Mouse (Mus musculus): ENCODE results near the gene Mif4gd. TPM values are rescaled to one million over a fixed set of nuclear protein-coding genes. Genes with fewer than 3 reads are reported as not detected.
"Not testable (repeated sequence)": the region's sequence is repeated elsewhere in the genome, so short reads cannot be mapped to it uniquely, and the experiment has no call there.

Gene Mif4gd
- 15.2 and 16.5 TPM in 2 replicates for polyA plus RNA-seq (2016; fragmentation: Nextera tagmentation; extraction: Ambion mirVana)

DNA sequence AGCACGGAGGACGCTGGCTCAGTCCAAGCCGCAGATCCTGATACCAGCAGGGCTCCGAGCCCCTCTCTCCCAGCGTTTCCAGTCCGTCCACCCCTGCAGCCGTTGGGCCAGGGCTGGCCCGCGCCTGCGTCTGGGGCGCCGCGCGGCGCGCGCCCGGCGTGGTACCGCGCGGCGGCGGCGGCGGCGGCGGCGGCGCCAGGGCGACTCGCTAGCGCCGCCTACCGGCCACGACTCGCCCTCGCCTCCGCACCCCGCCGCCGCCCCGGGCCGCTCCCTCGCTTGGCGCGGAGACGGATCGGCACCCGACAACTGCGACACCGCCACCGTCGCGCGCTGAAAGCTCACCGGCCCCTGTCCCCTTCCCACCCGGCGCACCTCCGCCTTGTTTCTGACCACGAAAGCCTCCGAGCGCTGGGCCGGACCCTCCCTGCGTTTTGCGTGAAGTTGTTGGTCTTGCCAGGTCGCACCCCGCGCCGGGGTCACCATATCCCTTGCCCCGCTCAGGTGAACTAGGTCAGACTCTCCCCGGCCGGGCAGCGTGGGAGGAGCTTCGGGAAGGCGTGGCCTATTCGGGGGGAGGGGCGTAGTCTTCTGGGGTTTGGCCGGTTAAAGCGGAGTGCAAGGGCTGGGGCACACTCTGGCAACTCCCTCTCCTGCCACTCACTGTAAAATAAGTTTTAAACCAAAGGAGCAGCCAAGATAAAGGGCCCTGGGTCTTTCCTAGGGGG lies at the start of gene Mif4gd:
Mif4gd (minus strand) TSS at position 560 of the 728 bp plus-strand sequence.
- no peaks in the 10 kb centered on the region for H3K9me3 ChIP-seq
- H3K27ac ChIP-seq, result peak within 1 kb of the TSS; percentile 86
- peaks cover 21% of the 10 kb centered on the region for H3K4me1 ChIP-seq
- under 1% methylated on average over 80 of the region's 80 CpGs for WGBS
- H3K27me3 ChIP-seq, result peaks cover 5% of the 10 kb centered on the region; the same call in 1 of the 2 replicates
- peak within 1 kb of the TSS; percentile 87 for H3K4me2 ChIP-seq
- H3K36me3 ChIP-seq (replicated peaks), result peaks cover 39% of the 10 kb centered on the region
- H3K9ac ChIP-seq, result peak within 1 kb of the TSS; percentile 69
- H3K4me3 ChIP-seq (replicated peaks), result peak within 1 kb of the TSS; percentile 60
- ATAC-seq (ENCODE audit: low FRiP score), result peak; percentile 86

DNA sequence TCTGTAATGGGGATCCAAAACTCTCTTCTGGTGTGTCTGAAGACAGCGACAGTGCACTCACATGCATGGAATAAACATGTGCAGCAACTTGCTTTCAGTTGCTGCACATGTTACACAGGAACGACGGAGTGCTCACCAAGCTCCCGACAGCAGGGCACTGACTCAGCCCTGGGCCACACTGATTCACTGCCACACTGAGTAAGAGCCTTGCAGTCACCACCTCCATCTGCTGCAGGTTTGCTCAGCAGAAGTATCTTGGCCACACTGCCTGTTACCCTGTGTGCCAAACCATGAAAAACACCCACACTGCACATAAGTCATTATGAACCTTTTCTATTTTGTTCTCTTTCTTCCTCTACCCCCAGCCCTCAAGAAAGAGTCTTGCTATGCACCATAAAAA lies 47.6 kb upstream of the Mif4gd start:
- WGBS, result 98% methylated on average over 4 of the region's 4 CpGs
- no peaks in the 10 kb centered on the region for H3K36me3 ChIP-seq (replicated peaks)
- no peak for ATAC-seq (ENCODE audit: low FRiP score)
- no peaks in the 10 kb centered on the region for H3K9me3 ChIP-seq
- 0 out of 2 replicates have a peak, but pooled peaks cover 3% of the 10 kb centered on the region for H3K4me1 ChIP-seq
- H3K27me3 ChIP-seq, result no peaks in the 10 kb centered on the region
- H3K4me2 ChIP-seq, result no peak overlapping the region
- no peak overlapping the region for H3K4me3 ChIP-seq (replicated peaks)
- no peak overlapping the region for H3K27ac ChIP-seq
- no peak overlapping the region for H3K9ac ChIP-seq

DNA sequence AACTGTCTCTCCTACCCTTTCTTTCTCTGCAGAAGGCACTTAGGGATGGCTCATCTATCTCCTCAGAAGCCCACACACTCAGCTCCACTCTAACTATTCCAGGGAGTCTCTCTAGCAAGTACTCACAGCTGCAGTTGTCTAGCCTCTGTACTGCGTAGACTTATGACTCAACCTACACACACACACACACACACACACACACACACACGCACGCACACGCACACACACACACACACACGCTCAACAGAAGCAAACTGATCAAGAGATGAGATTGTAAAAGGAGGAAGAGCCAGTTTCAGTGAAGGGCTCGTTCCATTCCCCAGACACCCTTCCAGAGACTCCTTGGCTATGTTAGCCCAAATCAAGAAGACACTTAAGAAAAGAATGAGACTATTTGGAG lies 45.8 kb upstream of the Mif4gd start:
- ATAC-seq (ENCODE audit: low FRiP score), result no peak
- Histone ChIP-seq H3K36me3 (replicated peaks) (peaks cover 11% of the 10 kb centered on the region), H3K4me2 (no peak overlapping the region), H3K4me1 (no peaks in the 10 kb centered on the region), H3K27me3 (no peaks in the 10 kb centered on the region), H3K9me3 (no peaks in the 10 kb centered on the region), H3K4me3 (replicated peaks) (no peak overlapping the region), H3K9ac (no peak overlapping the region), H3K27ac (no peak overlapping the region)
- WGBS, result 89% methylated on average over 6 of the region's 6 CpGs

DNA sequence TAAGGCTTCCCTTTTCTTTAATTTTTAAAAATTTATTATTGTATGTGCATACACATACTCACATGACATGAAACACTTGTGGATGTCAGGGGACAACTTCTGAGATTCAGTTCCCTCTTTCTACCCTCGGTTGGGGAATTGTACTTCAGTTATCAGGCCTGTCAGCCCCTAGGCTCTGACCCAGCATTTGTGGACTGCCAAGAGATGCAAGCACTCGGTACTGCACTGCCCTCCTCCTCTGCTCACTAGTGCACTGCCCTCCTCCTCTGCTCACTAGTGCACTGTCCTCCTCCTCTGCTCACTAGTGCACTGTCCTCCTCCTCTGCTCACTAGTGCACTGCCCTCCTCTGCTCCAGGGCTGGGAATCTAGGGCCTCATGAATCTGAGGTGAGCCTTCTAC lies 41.4 kb upstream of the Mif4gd start:
- ATAC-seq (ENCODE audit: low FRiP score), result no peak
- peaks cover 27% of the 10 kb centered on the region for H3K36me3 ChIP-seq (replicated peaks)
- 89% methylated on average over 2 of the region's 2 CpGs for WGBS
- H3K4me2 ChIP-seq, result no peak overlapping the region
- H3K4me1 ChIP-seq, result no peaks in the 10 kb centered on the region
- H3K9ac ChIP-seq, result no peak overlapping the region
- H3K9me3 ChIP-seq, result no peaks in the 10 kb centered on the region
- no peak overlapping the region for H3K27ac ChIP-seq
- no peaks in the 10 kb centered on the region for H3K27me3 ChIP-seq
- H3K4me3 ChIP-seq (replicated peaks), result no peak overlapping the region

DNA sequence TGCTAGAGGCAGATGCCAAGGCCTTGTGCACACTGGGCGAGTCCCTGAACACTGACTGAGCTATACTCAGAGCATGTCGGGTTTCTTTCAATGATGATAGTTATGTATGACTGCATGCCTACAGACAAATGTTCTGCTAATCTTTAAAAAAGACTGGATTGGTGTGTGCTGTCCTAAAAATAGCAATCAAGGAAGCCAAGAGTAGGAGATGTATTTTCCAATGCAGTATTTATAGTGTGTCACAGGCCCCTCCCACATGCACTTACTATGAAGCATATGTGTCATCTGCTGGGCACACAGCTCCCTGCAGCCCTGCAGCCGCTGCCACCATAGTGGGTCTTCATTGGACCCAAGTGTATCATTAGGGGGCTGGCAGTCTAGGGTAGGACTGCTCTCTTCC lies 40.4 kb upstream of the Mif4gd start:
- WGBS, result 91% methylated on average over 3 of the region's 3 CpGs
- no peak overlapping the region for H3K9ac ChIP-seq
- peaks cover 33% of the 10 kb centered on the region for H3K36me3 ChIP-seq (replicated peaks)
- H3K4me2 ChIP-seq, result no peak overlapping the region
- no peak overlapping the region for H3K4me3 ChIP-seq (replicated peaks)
- H3K9me3 ChIP-seq, result no peaks in the 10 kb centered on the region
- no peaks in the 10 kb centered on the region for H3K4me1 ChIP-seq
- no peak overlapping the region for H3K27ac ChIP-seq
- H3K27me3 ChIP-seq, result no peaks in the 10 kb centered on the region
- no peak for ATAC-seq (ENCODE audit: low FRiP score)

DNA sequence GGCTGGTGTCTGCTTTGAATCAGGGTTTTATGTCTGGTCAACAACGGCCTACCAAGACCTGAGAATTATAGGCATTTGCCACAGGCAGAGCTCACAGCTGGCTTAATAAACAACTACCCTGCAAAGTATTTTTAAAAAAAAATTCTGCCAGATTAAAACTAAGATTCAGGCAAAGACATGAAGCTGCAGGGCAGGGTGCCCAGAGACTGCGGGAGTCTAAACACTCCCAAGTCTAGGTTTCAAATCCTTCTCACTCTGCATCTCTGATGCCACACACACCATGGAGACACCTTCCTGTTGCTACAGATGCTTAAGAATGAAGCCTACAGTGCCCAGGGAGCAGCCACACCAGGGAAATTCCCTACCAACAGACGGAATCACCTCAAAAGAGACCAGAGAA lies 38.9 kb upstream of the Mif4gd start:
- Histone ChIP-seq H3K27ac (no peak overlapping the region), H3K36me3 (replicated peaks) (peaks cover 42% of the 10 kb centered on the region), H3K9ac (no peak overlapping the region), H3K27me3 (no peaks in the 10 kb centered on the region), H3K4me2 (no peak overlapping the region), H3K4me1 (no peaks in the 10 kb centered on the region), H3K4me3 (replicated peaks) (no peak overlapping the region), H3K9me3 (no peaks in the 10 kb centered on the region)
- 95% methylated on average over 3 of the region's 3 CpGs for WGBS
- no peak for ATAC-seq (ENCODE audit: low FRiP score)

DNA sequence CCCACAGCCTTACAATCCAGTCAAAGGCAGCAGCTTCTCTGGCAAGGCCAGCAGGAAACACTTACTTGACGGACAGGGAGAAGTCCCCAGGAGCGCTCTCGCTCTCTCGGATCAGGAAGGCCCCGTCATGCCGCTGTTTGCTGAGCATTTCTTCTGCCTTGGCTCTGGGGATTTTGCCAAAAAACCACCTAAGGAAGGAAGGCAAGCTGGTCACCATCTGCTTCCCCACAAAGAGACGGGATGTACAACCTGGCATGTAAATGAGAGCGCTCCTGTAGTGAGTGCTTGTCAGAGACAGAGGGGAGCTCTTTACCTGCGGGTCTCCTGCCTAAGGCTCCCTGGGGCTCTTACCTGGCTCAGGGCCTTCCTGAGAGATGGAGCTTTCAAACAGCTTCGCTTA lies 36.9 kb upstream of the Mif4gd start:
- Histone ChIP-seq H3K27me3 (no peaks in the 10 kb centered on the region), H3K9me3 (no peaks in the 10 kb centered on the region), H3K27ac (peak overlapping the region; percentile 61; the same call in 1 of the 2 replicates), H3K4me2 (no peak overlapping the region), H3K9ac (no peak overlapping the region), H3K4me1 (no peaks in the 10 kb centered on the region), H3K4me3 (replicated peaks) (no peak overlapping the region), H3K36me3 (replicated peaks) (peaks cover 50% of the 10 kb centered on the region)
- 63% methylated on average over 10 of the region's 10 CpGs for WGBS
- ATAC-seq (ENCODE audit: low FRiP score), result no peak

DNA sequence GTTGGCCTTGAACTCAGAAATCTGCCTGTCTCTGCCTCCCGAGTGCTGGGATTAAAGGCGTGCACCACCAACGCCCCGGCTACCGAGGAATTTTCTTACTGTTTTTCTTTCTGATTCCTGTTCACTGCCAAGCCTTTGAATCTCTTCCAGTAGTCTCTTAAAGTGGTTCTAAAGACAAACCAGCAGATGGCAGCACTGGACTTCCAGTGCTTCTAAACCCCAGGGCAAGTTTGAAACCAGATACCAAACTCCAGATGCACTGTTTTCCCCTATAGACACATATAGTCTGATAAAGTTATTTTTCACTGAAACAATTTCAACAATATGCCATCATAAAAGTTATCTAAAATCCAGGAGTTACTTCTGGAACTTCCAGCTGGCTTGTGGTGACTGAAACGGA lies 34.7 kb upstream of the Mif4gd start:
- Histone ChIP-seq H3K9me3 (no peaks in the 10 kb centered on the region), H3K9ac (no peak overlapping the region), H3K4me2 (no peak overlapping the region), H3K27ac (no peak overlapping the region), H3K36me3 (replicated peaks) (peaks cover 46% of the 10 kb centered on the region), H3K4me3 (replicated peaks) (no peak overlapping the region), H3K27me3 (no peaks in the 10 kb centered on the region), H3K4me1 (no peaks in the 10 kb centered on the region)
- 62% methylated on average over 6 of the region's 6 CpGs for WGBS
- ATAC-seq (ENCODE audit: low FRiP score), result no peak

DNA sequence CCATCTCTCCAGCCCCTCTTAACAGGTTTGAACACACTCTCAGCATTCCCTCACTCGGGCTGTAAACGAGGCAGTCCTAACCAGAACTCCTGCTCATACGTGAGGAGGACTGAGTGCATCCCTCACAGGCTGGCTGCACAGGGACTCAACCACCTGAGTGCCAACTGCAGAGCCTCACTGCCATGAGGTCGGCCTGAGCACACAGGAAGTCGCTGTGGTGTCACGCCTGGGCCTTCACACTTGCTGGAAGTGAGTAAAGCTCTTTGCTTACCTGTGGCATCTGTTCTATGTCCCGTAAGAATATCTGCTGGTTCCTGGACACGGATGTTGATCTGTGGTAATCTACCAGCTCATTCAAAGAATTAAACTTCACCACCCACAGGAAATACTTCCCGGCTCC lies 33.7 kb upstream of the Mif4gd start:
- peaks cover 46% of the 10 kb centered on the region for H3K36me3 ChIP-seq (replicated peaks)
- H3K4me1 ChIP-seq, result no peaks in the 10 kb centered on the region
- no peak overlapping the region for H3K27ac ChIP-seq
- H3K9me3 ChIP-seq, result no peaks in the 10 kb centered on the region
- H3K4me2 ChIP-seq, result no peak overlapping the region
- WGBS, result 93% methylated on average over 9 of the region's 9 CpGs
- H3K9ac ChIP-seq, result no peak overlapping the region
- ATAC-seq (ENCODE audit: low FRiP score), result no peak
- H3K27me3 ChIP-seq, result no peaks in the 10 kb centered on the region
- H3K4me3 ChIP-seq (replicated peaks), result no peak overlapping the region

DNA sequence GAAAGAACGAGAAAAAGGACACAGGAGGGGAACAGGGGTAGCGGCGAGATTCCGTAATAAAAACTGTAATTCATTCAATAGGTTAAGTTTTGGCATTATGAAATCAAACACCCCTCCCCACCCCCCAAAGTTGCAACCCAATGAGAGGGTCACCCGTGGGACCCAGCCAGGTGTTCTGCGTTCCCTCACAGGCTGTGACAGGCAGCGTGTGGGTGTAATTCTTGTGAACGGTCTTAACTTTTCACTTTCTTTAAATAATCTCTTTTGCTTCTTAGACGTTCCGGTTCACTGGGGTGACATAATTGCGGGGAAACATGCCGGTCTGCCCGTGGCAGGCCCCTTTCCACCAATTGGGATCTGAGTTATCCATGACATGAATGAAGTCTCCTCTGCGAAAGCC lies 32.7 kb upstream of the Mif4gd start:
- H3K9me3 ChIP-seq; H3K27me3 ChIP-seq; H3K4me1 ChIP-seq; H3K9ac ChIP-seq; ATAC-seq (ENCODE audit: low FRiP score); H3K4me3 ChIP-seq (replicated peaks); H3K27ac ChIP-seq; H3K4me2 ChIP-seq: not testable (repeated sequence)
- H3K36me3 ChIP-seq (replicated peaks), result peaks cover 46% of the 10 kb centered on the region
- WGBS, result 93% methylated on average over 14 of the region's 14 CpGs

DNA sequence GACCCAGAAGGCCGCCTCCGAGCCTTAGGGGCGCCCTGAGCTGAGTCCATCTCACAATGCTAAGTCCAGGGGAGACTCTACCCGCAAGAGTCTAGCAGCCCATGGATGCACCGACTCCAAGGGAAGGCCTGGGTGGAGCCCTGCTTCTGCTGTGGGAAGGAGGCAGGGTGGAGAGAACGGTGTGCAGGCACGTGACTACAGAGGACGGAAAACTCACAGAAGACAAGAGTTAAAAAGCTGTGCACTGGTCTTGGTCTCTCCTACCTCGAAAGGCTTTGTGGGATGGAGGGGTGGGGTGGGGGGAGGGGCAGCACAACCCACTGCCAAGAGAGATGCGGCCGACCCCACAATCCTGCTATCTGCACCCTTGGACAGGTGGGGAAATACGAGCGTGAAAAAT lies 31.5 kb upstream of the Mif4gd start:
- no peaks in the 10 kb centered on the region for H3K27me3 ChIP-seq
- ATAC-seq (ENCODE audit: low FRiP score), result no peak
- peaks cover 36% of the 10 kb centered on the region for H3K36me3 ChIP-seq (replicated peaks)
- no peak overlapping the region for H3K4me3 ChIP-seq (replicated peaks)
- no peak overlapping the region for H3K9ac ChIP-seq
- no peaks in the 10 kb centered on the region for H3K9me3 ChIP-seq
- H3K4me1 ChIP-seq, result no peaks in the 10 kb centered on the region
- no peak overlapping the region for H3K27ac ChIP-seq
- WGBS, result 93% methylated on average over 13 of the region's 13 CpGs
- no peak overlapping the region for H3K4me2 ChIP-seq

DNA sequence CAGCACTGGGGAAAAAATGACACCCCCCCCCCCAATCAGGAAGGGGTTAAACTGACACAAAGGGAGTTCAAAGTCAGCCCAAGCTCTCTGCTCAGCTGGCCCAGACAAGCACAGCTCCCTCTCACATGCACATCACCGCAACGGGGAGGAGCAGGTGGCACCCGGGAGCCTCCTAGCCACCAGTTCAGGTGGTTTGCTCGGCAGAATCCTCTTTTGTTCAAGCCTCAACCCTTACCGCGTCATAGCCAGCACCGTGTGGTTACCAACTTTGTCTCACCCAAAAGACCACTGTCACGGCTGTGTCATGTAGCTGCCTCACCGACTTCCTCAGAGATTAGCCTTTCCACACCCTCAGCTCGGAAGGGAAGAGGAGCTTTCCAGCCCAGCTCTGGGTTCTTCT lies 30.5 kb upstream of the Mif4gd start:
- H3K36me3 ChIP-seq (replicated peaks), result peaks cover 28% of the 10 kb centered on the region
- H3K9me3 ChIP-seq, result no peaks in the 10 kb centered on the region
- no peak overlapping the region for H3K4me2 ChIP-seq
- ATAC-seq (ENCODE audit: low FRiP score), result no peak
- no peak overlapping the region for H3K9ac ChIP-seq
- no peak overlapping the region for H3K27ac ChIP-seq
- H3K4me3 ChIP-seq (replicated peaks), result no peak overlapping the region
- WGBS, result 78% methylated on average over 10 of the region's 10 CpGs
- H3K4me1 ChIP-seq, result no peaks in the 10 kb centered on the region
- no peaks in the 10 kb centered on the region for H3K27me3 ChIP-seq

DNA sequence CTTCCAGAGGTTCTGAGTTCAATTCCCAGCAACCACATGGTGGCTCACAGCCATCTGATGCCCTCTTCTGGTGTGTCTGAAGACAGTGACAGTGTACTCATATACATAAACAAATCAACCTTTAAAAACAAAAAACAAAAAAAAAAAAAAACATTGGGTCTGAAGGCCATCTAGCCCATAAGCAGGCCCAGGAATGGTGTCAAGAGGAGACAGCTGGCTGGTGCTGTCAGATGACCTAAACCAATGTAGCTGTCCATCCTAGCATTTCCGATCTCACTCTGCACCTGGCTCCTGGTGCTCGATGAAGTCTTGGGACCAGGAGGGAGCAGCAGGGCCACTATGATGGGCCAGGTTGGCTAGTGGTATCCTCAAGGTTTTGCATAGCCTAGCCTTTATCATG lies 29.9 kb upstream of the Mif4gd start:
- no peak overlapping the region for H3K4me2 ChIP-seq
- no peak for ATAC-seq (ENCODE audit: low FRiP score)
- H3K9ac ChIP-seq, result no peak overlapping the region
- H3K27ac ChIP-seq, result no peak overlapping the region
- H3K9me3 ChIP-seq, result no peaks in the 10 kb centered on the region
- 87% methylated on average over 2 of the region's 2 CpGs for WGBS
- peaks cover 22% of the 10 kb centered on the region for H3K36me3 ChIP-seq (replicated peaks)
- no peak overlapping the region for H3K4me3 ChIP-seq (replicated peaks)
- H3K27me3 ChIP-seq, result no peaks in the 10 kb centered on the region
- H3K4me1 ChIP-seq, result no peaks in the 10 kb centered on the region

Measured in forebrain, embryonic 12.5 days (tissue).